Mouse (Mus musculus): ENCODE data around the gene Accs.

GRCm38 (mm10) chr2:93809931-93810330, 39.8 kb downstream of the Accs start:
- TF ChIP-seq POLR2A (IDR thresholded peaks at IDR 0.05; ENCODE audit: insufficient read length, low read depth) = no peak
- TF ChIP-seq MYOD1 (IDR thresholded peaks at IDR 0.05; ENCODE audit: control insufficient read depth in 1 of 3, insufficient read length in 2 of 3, low read depth in 2 of 3) = no peak
- TF ChIP-seq POLR2AphosphoS2 (IDR thresholded peaks at IDR 0.05; ENCODE audit: insufficient read length, low read depth) = no peak
- TF ChIP-seq TCF12 (IDR thresholded peaks at IDR 0.05; ENCODE audit: insufficient read depth, poor library complexity, severe bottlenecking) = no peak
- TF ChIP-seq USF1 (IDR thresholded peaks at IDR 0.05; ENCODE audit: low read depth) = no peak

Data from myocyte (in vitro differentiated cells).